Mouse (Mus musculus): ENCODE measurements at regions not wholly inside any gene's neighbourhood (a gene's known extent, or its start where the extent isn't known, plus 50 kb on each side); places are given as distances from the start of the nearest gene placed in this dataset.

DNA sequence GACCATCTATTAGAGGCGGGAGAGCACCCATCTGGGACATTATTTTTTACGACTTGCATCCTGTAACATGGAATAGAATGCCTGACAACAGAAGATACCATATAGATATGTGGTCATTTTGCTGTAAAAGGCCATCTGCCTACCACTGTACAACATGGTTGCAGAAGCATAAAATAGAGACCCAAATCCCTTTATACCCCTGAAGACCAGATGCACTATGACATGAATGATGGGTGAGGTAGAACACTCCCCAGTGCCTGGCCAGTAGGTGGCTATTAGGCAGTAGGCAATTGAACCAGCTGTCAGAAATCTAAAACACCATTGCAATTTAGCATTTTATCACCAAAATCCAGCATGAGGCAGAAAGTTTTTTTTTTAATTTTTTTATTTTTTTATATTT lies 289.6 kb downstream of the Lmo7 start:
- TF ChIP-seq EP300 (optimal IDR thresholded peaks at IDR 0.05) (no peak), CTCF (IDR thresholded peaks at IDR 0.05; ENCODE audit: low read depth) (no peak)

All from stomach, postnatal 0 days (tissue).